18 mouse cellular contexts compared by ENCODE assay signal in genomic region chr2:35611645-35612044, GRCm38 (mm10). TPM values are rescaled to one million over a fixed set of nuclear protein-coding genes. Genes with fewer than 3 reads are reported as not detected.
A peak's percentile ranks its signal among the peaks of the same experiment; 100 is the strongest.
DNase-seq lines count a peak whose midpoint lies in the region; TF ChIP-seq lines count a peak whose summit lies in the region.
"Had no signal": no experiment of that assay in that cellular context is flagged by ENCODE, and none has a peak within 500 bp of the region (broad histone marks: within the 10 kb centered on the region; RNA-seq: fewer than 3 reads in every experiment).

No protein-coding gene starts in this region.

- H3K36me3 ChIP-seq in heart, embryonic 10.5 days = no peaks in the 10 kb centered on the region
- H3K36me3 ChIP-seq in limb, embryonic 10.5 days = no peaks in the 10 kb centered on the region
- H3K36me3 ChIP-seq: neural tube, embryonic 12.5 days; stomach, embryonic 15.5 days had no signal

- peak overlapping the region; percentile 50; the same call in 1 of the 2 replicates for H3K27ac ChIP-seq in heart, embryonic 10.5 days
- H3K27ac ChIP-seq in left cerebral cortex, adult 2 months = peak overlapping the region; percentile 66; the same call in 1 of the 2 replicates
- H3K27ac ChIP-seq in limb, embryonic 10.5 days = 0 out of 2 replicates have a peak overlapping the region, but pooled peaks have one; percentile 77
- H3K27ac ChIP-seq: hindbrain, postnatal 0 days; neural tube, embryonic 12.5 days; stomach, embryonic 15.5 days had no signal

- TF ChIP-seq CTCF in left cerebral cortex, adult 2 months (IDR thresholded peaks at IDR 0.05) = no peak

- WGBS in heart, embryonic 10.5 days = 88% methylated on average over 4 of the region's 4 CpGs
- WGBS in limb, embryonic 10.5 days = 91% methylated on average over 4 of the region's 4 CpGs

- H3K4me3 ChIP-seq in heart, embryonic 10.5 days = no peak overlapping the region
- H3K4me3 ChIP-seq in left cerebral cortex, adult 2 months = no peak overlapping the region
- H3K4me3 ChIP-seq in limb, embryonic 10.5 days = no peak overlapping the region
- H3K4me3 ChIP-seq: neural tube, embryonic 12.5 days; stomach, embryonic 15.5 days had no signal

- no peaks in the 10 kb centered on the region for H3K27me3 ChIP-seq in heart, embryonic 10.5 days (ENCODE audit: insufficient read depth, poor library complexity, severe bottlenecking)
- no peaks in the 10 kb centered on the region for H3K27me3 ChIP-seq in limb, embryonic 10.5 days (ENCODE audit: low read depth, poor library complexity, severe bottlenecking)
- H3K27me3 ChIP-seq: neural tube, embryonic 12.5 days; stomach, embryonic 15.5 days had no signal

- DNase-seq in cerebellum, adult 11-12 months = peak; percentile 61
- DNase-seq in cerebellum, postnatal 4 days (ENCODE audit: low spot score in 2 of 2) = no peak
- no peak for DNase-seq in heart, embryonic 10.5 days (ENCODE audit: low spot score)
- DNase-seq in heart, postnatal 25 days (ENCODE audit: low spot score) = no peak
- DNase-seq in left cerebral cortex, adult 2 months (ENCODE audit: extremely low spot score in 1 of 2, low spot score in 2 of 2) = no peak
- DNase-seq in left cerebral cortex, postnatal 36 days (ENCODE audit: low spot score in 2 of 2) = no peak
- no peak for DNase-seq in limb, embryonic 10.5 days (ENCODE audit: low spot score)
- DNase-seq in layer of hippocampus, postnatal 10 days (ENCODE audit: low spot score in 2 of 2) = no peak
- DNase-seq: adrenal gland, postnatal 14 days; forebrain, postnatal 0 days; gastrocnemius, postnatal 14 days; kidney, adult 18-20 months; kidney, postnatal 10 days; liver, postnatal 0 days; thymus, postnatal 14 days had no signal

- peaks cover 100% of the 10 kb centered on the region for H3K4me1 ChIP-seq in heart, embryonic 10.5 days
- H3K4me1 ChIP-seq in limb, embryonic 10.5 days = peaks cover 87% of the 10 kb centered on the region

- no peaks in the 10 kb centered on the region for H3K9me3 ChIP-seq in heart, embryonic 10.5 days
- H3K9me3 ChIP-seq in limb, embryonic 10.5 days (replicated peaks) = no peaks in the 10 kb centered on the region
- H3K9me3 ChIP-seq: neural tube, embryonic 12.5 days; stomach, embryonic 15.5 days had no signal

- intact Hi-C loops in heart, postnatal 25 days (cut with DNase I) = loop anchor here (2.0 kb wide), 2 partner anchors 13 to 15 kb away; no protein-coding TSS in a partner anchor
- intact Hi-C loops in left cerebral cortex, adult 2 months (cut with DNase I) = loop anchor here (5.0 kb wide), 1 partner anchor 54 kb away; the partner anchor contains the start of gene Dab2ip
- intact Hi-C loops in left cerebral cortex, postnatal 36 days (cut with DNase I) = no loop called here

RNA-seq across cellular contexts. Expression of gene Dab2ip, which starts 53.6 kb away (rescaled TPM):
- 47.6 and 49.0 TPM in 2 replicates for polyA plus RNA-seq in heart, embryonic 10.5 days (2016; fragmentation: Nextera tagmentation; extraction: Ambion mirVana)
- 10 to 100 TPM; 46.0 to 52.1 TPM for total RNA-seq in heart, postnatal 25 days (2021)
- 100 to 1,000 TPM; 144 to 152 TPM for total RNA-seq in left cerebral cortex, adult 2 months (2021)
- 100 to 1,000 TPM; 144 to 156 TPM for total RNA-seq in left cerebral cortex, postnatal 36 days (2021)
- 44.0 and 49.7 TPM in 2 replicates for polyA plus RNA-seq in limb, embryonic 10.5 days (2016; fragmentation: Nextera tagmentation; extraction: Ambion mirVana)
- 100 to 1,000 TPM; 130 TPM for total RNA-seq in layer of hippocampus, postnatal 10 days (2021)
